Mouse (Mus musculus) intestine, embryonic 16.5 days (tissue): ENCODE results near the gene Gm20604. TPM values are rescaled to one million over a fixed set of nuclear protein-coding genes. Genes with fewer than 3 reads are reported as not detected.

Experiments
- ATAC-seq: fragments of 200-750 bp; cut with Nextera tagmentation; 2 replicates; pipeline ENCODE4 v1.8.0; 2017; ENCODE audit warnings: moderate TSS enrichment, moderate library complexity
- H3K27ac ChIP-seq: fragments of 300-500 bp; sonication (generic); 2 replicates; pipeline ENCODE4 v1.5.1; 2014; ENCODE audit warnings: mild to moderate bottlenecking, low read length
- H3K27me3 ChIP-seq: fragments of 300-500 bp; sonication (generic); replicated peaks from 2 replicates; pipeline ENCODE4 v1.6.1; 2014; ENCODE audit warnings: low read length, control low read depth, mixed read lengths; ENCODE audit not compliant: control insufficient read depth, insufficient read depth
- H3K36me3 ChIP-seq: fragments of 300-500 bp; sonication (generic); 2 replicates; pipeline ENCODE4 v1.6.1; 2014; ENCODE audit warnings: low read length, control low read depth; ENCODE audit not compliant: control insufficient read depth, insufficient read depth
- H3K4me1 ChIP-seq: fragments of 300-500 bp; sonication (generic); 2 replicates; pipeline ENCODE4 v1.6.1; 2014; ENCODE audit warnings: low read length, control low read depth, mixed read lengths; ENCODE audit not compliant: control insufficient read depth, insufficient read depth
- H3K4me2 ChIP-seq: fragments of 300-500 bp; sonication (generic); 2 replicates; pipeline ENCODE4 v1.6.1; 2014; ENCODE audit warnings: low read depth, low read length, control low read depth
- H3K4me3 ChIP-seq: fragments of 300-500 bp; sonication (generic); 2 replicates; pipeline ENCODE4 v1.5.1; 2014; ENCODE audit warnings: mild to moderate bottlenecking, low read length
- H3K9ac ChIP-seq: fragments of 300-500 bp; sonication (generic); 2 replicates; pipeline ENCODE4 v1.6.1; 2014; ENCODE audit warnings: low read depth, low read length
- H3K9me3 ChIP-seq: fragments of 300-500 bp; sonication (generic); 2 replicates; pipeline ENCODE4 v1.6.1; 2016; ENCODE audit warnings: low read length, control low read depth; ENCODE audit not compliant: control insufficient read depth
- WGBS: fragments of 180-500 bp; shearing (Covaris S2); extraction: QIAGEN DNeasy Blood & Tissue Kit; methylation state at CpG from one replicate; pipeline ENCODE4 v1.1.7; 2014; 5-methylcytosine and 5-hydroxymethylcytosine counted together
- polyA plus RNA-seq: library from polyadenylated mRNA; unstranded; fragments of >200 nt; fragmentation: Nextera tagmentation; extraction: Ambion mirVana; gene quantifications from 2 replicates; pipeline ENCODE4 v1.2.1, GENCODE M21; 2015

Gene Gm20604
- polyA plus RNA-seq, 1 experiment from 2014 or later, result 19.0 TPM

GRCm38 (mm10) chr12:102730798-102731619 lies 27.5 kb downstream of the Gm20604 start:
- peak overlapping the region; percentile 98 for H3K27ac ChIP-seq
- H3K9ac ChIP-seq, result no peak overlapping the region
- ATAC-seq, result peak; percentile 91

DNA sequence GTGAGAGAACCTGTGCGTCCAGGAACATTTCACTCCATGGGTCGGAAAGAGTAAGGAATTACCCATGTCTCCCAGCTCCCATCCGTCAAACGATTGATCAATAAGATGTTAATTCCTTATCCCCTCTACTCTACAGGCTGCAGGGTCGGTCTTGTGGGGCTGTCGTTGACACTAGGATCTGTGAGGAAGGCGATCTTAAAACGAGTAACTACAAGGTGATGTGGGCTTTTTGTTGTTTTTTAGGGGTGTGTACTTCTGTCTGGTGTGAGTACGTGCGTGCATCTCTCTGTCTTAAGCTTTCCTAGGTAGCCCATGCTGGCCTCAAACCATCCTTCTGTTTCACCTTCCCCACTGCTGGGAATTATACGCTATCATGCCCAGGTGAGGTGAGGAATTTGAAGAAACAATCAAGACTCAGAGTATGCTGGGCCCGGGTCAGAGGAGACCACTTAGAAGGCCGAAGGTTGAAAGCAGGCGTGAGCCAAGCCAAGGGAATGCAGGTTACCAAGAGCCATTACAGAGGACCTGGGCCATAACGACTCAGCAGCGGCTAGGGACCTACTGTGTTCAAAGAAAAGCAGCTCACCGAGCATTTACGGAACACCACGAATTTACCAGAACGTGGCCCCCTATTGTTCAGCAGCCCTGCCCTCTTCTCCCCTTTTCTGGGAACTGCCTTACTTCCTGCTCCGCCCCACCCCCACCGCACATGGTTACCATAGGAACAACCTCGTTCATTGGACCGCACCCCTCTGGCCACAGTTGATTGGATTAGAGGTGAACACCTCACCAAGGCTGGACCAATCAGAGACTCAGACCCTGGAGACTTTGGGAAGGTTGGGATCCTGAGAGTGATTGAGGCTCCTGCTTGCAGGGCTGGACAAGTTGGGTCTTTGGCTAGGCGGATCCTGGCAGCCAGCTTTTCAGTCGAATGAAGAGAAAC lies 28.3 kb downstream of the Gm20604 start:
- H3K36me3 ChIP-seq, result no peaks in the 10 kb centered on the region
- peak overlapping the region; percentile 32 for H3K4me3 ChIP-seq
- H3K27me3 ChIP-seq, result no peaks in the 10 kb centered on the region
- ATAC-seq, result peak; percentile 93
- H3K4me2 ChIP-seq, result peak overlapping the region; percentile 55
- 32% methylated on average over 26 of the region's 26 CpGs for WGBS
- H3K4me1 ChIP-seq, result peaks cover 31% of the 10 kb centered on the region
- H3K9ac ChIP-seq, result peak overlapping the region; percentile 33; the same call in 1 of the 2 replicates
- peak overlapping the region; percentile 98 for H3K27ac ChIP-seq
- H3K9me3 ChIP-seq, result no peaks in the 10 kb centered on the region

More at GRCm38 (mm10) chr12:102730798-102731619, 27.5 kb downstream of the Gm20604 start:
- WGBS, result 18% methylated on average over 16 of the region's 16 CpGs
- Histone ChIP-seq H3K4me3 (peak overlapping the region; percentile 32; the same call in 1 of the 2 replicates), H3K27me3 (no peaks in the 10 kb centered on the region), H3K4me1 (peaks cover 26% of the 10 kb centered on the region), H3K9me3 (no peaks in the 10 kb centered on the region), H3K4me2 (peak overlapping the region; percentile 55), H3K36me3 (no peaks in the 10 kb centered on the region)

DNA sequence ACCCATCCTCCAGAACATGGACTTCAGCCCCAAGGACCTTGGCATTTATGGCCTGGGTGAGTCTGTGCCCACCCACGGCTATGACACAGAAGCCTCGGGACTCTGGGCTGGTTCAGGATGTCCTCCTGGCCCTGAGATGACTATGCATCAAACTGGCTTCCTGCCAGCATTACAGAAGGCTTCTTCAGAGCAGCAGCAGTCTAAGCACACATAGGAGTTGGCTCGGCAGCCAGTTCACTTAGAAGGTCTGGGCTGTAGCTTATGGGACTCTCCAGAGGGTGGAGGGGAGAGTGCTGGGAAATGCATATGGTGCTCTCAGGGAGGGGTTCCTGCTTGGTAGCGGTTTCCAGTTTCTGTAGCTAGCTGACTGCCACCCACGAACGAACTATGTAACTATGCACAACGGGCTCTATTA lies 32.7 kb downstream of the Gm20604 start:
- Histone ChIP-seq H3K27me3 (no peaks in the 10 kb centered on the region), H3K27ac (no peak overlapping the region), H3K36me3 (no peaks in the 10 kb centered on the region), H3K9me3 (no peaks in the 10 kb centered on the region), H3K4me1 (peaks cover 17% of the 10 kb centered on the region), H3K9ac (no peak overlapping the region), H3K4me2 (no peak overlapping the region), H3K4me3 (no peak overlapping the region)
- ATAC-seq, result peak; percentile 32
- 60% methylated on average over 7 of the region's 7 CpGs for WGBS

GRCm38 (mm10) chr12:102725146-102725545 lies 33.3 kb downstream of the Gm20604 start:
- Histone ChIP-seq H3K27me3 (no peaks in the 10 kb centered on the region), H3K4me2 (no peak overlapping the region), H3K36me3 (no peaks in the 10 kb centered on the region), H3K9me3 (no peaks in the 10 kb centered on the region), H3K4me1 (peaks cover 10% of the 10 kb centered on the region), H3K4me3 (no peak overlapping the region), H3K27ac (no peak overlapping the region), H3K9ac (no peak overlapping the region)
- WGBS, result 90% methylated on average over 6 of the region's 6 CpGs
- no peak for ATAC-seq

DNA sequence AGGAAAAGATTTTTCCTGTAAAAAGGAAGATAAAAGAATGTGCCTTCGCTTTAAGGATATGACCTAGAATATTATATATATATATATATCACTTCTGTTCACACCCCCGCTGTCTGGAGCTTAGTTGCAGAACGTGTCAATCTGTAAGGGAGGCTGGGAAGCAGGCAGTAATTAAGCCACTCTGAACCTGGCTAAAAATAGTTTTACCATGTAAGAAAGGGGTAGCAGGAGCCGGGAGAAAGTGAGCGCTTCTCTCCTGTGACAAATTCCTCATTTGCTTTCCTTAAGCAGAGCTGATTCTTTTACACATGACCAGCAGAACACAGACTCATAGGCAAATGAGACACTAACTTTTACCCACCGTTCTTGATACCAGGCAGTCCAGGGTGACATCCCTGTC lies 34.6 kb downstream of the Gm20604 start:
- Histone ChIP-seq H3K36me3 (no peaks in the 10 kb centered on the region), H3K27ac (no peak overlapping the region), H3K4me2 (no peak overlapping the region), H3K9ac (no peak overlapping the region), H3K9me3 (no peaks in the 10 kb centered on the region), H3K27me3 (no peaks in the 10 kb centered on the region), H3K4me1 (peaks cover 6% of the 10 kb centered on the region), H3K4me3 (no peak overlapping the region)
- 62% methylated on average over 6 of the region's 6 CpGs for WGBS
- ATAC-seq, result no peak

- no peak for ATAC-seq
- WGBS, result 60% methylated on average over 8 of the region's 8 CpGs
Observed at GRCm38 (mm10) chr12:102722966-102723365, 35.5 kb downstream of the Gm20604 start.

DNA sequence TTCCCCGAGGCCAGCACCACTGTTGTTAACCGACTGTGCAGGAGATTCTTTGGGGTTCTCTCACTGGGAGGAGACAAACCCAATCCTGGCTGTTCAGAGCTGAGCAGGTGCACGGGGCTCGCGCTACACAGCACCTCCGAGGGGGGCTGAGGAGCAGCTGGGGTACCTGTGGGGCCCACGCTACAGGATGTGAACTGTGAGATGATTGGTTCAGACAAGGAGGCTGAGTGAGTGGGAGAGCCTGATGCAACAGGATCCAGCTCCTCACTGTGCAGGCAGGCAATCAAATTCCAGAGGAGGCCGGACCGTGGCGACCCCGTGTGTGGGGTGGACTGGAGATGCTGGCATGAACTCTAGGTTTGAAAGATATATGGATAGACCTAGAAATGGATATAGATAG lies 36.0 kb downstream of the Gm20604 start:
- ATAC-seq, result no peak
- H3K27ac ChIP-seq, result no peak overlapping the region

More at GRCm38 (mm10) chr12:102722966-102723365, 35.5 kb downstream of the Gm20604 start:
- Histone ChIP-seq H3K9ac (no peak overlapping the region), H3K27me3 (no peaks in the 10 kb centered on the region), H3K36me3 (no peaks in the 10 kb centered on the region), H3K4me1 (peaks cover 6% of the 10 kb centered on the region), H3K4me2 (no peak overlapping the region), H3K27ac (no peak overlapping the region), H3K4me3 (no peak overlapping the region), H3K9me3 (no peaks in the 10 kb centered on the region)

DNA sequence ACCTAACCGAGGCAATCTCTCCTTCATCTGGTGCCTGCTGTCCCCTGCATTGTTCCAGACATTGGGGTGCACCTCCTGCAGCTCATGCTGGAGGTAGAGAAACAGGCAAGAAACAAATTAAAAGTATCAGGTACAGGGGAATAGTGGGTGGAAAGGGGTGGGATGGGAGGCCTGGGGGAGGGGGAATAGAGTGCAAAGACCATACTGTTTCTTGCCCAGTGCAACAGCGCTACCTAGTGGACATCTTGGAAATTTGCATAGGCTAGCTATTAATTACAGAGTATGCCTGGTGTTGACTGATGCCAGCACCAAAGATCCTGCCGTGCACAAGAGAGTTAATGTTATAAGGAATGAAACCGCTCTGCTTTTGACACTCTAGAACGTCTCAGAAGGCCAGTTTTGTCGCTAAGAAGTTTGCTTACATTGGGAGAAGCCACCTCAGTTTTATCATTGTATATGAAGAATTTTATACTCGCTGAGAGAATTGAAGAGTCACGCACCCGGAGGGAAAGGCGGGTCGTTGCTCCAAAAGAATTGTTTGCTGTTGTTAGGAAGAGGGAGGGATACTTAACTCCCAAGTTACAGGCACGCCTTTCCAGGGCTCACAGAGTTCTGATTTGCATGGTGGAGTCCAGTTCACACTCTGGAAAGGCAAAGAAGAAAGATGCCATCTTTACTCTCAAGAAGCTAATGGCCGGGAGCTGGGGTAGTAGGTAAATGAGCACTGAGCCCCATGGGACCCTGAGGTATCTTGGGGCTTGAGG lies 38.7 kb downstream of the Gm20604 start:
- Histone ChIP-seq H3K36me3 (no peaks in the 10 kb centered on the region), H3K4me1 (no peaks in the 10 kb centered on the region), H3K27ac (no peak overlapping the region), H3K9me3 (no peaks in the 10 kb centered on the region), H3K9ac (no peak overlapping the region), H3K4me2 (no peak overlapping the region), H3K27me3 (no peaks in the 10 kb centered on the region), H3K4me3 (no peak overlapping the region)
- WGBS, result 27% methylated on average over 13 of the region's 13 CpGs
- ATAC-seq, result peak; percentile 54

More for the DNA sequence above, 36.0 kb downstream of the Gm20604 start:
- WGBS, result 61% methylated on average over 11 of the region's 11 CpGs
- no peaks in the 10 kb centered on the region for H3K36me3 ChIP-seq
- H3K27me3 ChIP-seq, result no peaks in the 10 kb centered on the region
- no peaks in the 10 kb centered on the region for H3K9me3 ChIP-seq
- H3K4me1 ChIP-seq, result peaks cover 6% of the 10 kb centered on the region
- no peak overlapping the region for H3K9ac ChIP-seq
- H3K4me2 ChIP-seq, result no peak overlapping the region
- H3K4me3 ChIP-seq, result no peak overlapping the region
